Mouse (Mus musculus) heart, adult 8-10 months (tissue): ENCODE measurements around the gene Grk6. TPM values are rescaled to one million over a fixed set of nuclear protein-coding genes. Genes with fewer than 3 reads are reported as not detected.

Experiments
- DNase-seq: peaks from one replicate; pipeline ENCODE4 v3.0.0; 2022; ENCODE audit warnings: low spot score
- total RNA-seq, 4 experiments: library from RNA; stranded (reverse); gene quantifications; 2 replicates each; pipeline ENCODE4 v1.2.4; 2022

The Grk6 gene
- total RNA-seq, 4 experiments from 2014 or later, result 14.9 to 19.0 (median 16.6) TPM

- no peak for DNase-seq
These were observed 19.4 kb downstream of the Grk6 start, which contains the start of gene Prr7 for GRCm38 (mm10) chr13:55464027-55464884. TSS of gene Prr7 (plus strand) at chr13:55464267.

DNA sequence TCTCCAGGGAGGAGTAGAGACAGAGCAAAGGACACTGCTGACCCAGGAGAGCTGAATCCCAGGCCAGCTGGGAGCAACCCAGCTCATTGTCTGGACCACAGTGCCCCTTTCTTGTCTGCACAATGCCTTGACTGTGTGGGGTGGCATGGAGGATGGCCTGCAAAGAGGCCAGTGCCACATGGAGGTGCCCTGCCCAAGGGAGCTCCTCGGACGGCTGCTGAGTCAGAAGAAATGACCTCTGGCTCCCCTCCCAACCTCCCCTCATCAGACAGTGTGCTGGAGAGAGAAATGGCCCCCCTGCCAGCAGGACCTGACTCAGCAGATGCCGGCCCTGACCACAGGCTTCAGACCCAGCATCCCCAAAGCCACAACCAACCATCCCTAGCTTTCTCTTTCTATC, 20.3 kb downstream of the Grk6 start:
- no peak for DNase-seq

DNA sequence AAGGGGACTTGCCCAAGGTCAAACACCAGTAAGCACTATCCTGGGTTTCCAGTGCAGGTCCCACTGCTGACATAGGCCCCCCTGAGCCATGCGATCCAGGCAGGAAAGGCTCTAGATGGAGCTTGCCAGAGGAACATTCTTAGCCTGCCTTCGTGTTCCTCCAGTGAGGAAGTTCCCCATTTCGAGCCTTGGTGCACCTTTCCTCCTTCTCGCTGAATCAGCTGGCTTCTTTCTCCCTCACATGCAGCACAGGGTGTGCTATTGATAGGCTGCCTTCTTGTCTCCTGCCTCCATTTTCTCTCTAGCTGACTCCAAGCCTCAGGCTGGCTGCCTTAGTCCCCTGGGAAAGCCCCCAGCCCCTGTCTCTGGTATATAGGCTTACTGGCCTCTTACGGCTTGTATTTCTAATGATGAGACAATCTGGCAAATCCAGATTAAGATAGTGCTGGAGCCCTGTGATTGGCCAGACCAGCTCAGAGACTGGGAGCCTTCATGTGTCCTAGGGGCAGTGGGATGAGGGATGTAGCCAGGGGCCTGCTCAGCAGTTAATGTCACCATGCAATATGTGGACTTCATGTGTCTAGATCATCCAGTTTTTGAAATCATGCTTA, 21.1 kb downstream of the Grk6 start:
- DNase-seq, result no peak

DNA sequence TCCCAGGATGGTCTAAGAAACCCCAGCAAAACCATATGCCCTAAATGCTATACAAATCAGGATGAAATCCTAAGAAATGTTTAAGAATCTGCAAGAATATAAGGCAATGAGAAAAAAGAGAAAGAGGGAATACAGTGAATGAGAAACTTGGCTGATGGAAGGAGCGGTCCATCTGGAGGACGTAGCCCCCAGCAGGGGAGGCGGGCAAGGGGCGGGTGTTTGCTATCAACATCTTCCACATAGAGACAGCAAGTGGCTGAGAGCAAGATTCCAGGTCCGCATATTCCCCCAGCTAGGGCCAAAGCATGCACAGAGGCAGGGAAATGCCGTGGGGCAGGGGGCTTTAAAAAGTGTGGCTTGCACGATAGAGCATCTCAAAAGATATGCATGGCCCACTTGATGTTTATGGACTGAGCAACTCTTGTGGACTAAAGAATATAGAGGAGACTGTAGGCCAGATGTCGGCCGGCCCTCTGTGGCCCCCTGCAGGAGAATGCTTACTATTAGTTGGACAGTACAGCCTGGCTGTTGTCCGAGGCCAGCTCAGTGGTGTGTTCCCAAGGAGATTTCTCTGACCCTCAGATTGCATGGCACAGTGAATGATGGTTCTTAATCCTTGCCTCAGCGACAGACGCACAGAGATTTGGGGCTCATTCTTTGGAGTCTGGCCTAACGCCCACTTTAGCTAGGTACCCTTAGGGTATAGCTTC, 24.1 kb downstream of the Grk6 start:
- DNase-seq, result no peak

DNA sequence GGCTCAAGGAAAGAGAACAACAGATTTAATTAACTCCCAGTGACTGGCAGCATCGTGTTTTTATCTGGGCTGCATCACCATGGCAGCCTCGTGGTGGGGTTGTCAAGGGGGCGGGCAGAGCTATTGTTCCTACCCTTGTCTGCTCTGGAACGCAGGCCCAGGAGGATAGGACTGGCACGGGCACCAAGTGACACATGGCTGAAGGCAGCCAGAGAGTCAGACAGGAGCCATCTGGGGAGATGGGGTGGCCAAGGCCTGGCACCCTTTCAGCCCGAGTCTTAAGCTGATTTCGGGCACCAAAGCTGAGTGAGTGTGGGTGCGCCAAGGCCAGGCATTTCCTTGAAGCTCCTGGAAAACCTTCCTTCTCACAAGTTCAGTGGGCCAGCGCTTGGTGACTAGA, 25.5 kb downstream of the Grk6 start:
- no peak for DNase-seq

GRCm38 (mm10) chr13:55471156-55471818, 26.4 kb downstream of the Grk6 start:
- peak; percentile 85 for DNase-seq

DNA sequence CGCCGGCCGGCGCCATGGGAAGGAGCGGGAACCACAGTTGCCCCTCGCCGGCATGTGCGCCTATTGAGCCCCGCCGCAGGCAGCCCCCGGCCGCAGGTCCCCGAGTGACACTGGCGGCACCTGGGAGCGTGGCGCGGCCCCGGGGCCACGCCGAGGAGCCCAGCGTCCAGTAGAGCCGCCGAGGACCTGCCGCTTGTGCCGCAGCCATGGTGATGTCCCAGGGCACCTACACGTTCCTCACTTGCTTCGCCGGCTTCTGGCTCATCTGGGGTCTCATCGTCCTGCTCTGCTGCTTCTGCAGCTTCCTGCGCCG, 26.9 kb downstream of the Grk6 start:
- DNase-seq, result no peak

DNA sequence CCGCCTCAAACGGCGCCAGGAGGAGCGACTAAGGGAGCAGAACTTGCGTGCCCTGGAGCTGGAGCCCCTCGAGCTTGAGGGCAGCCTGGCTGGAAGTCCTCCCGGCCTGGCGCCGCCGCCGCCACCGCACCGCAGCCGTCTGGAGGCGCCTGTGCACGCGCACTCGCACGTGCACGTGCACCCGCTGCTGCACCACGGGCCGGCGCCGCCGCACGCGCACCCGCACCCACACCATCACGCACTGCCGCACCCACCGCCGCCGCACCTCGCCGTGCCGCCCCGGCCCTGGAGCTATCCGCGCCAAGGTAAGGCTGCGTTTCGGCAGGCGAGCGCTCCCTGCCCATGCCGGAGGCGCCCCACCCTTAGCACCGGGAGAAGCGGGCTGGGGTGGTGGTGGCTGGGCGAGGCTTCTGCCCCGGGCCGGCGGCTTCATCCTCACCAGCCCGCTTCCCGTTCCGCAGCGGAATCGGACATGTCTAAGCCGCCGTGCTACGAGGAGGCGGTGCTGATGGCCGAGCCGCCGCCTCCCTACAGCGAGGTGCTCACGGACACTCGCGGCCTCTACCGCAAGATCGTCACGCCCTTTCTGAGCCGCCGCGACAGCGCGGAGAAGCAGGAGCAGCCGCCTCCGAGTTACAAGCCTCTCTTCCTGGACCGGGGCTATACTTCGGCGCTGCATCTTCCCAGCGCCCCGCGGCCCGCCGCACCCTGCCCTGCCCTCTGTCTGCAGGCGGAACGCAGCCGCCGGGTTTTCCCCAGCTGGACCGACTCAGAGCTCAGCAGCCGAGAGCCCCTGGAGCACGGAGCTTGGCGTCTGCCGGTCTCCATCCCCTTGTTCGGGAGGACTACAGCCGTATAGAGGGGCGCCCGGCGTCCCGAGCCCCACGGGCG, 27.5 kb downstream of the Grk6 start:
- DNase-seq, result no peak

DNA sequence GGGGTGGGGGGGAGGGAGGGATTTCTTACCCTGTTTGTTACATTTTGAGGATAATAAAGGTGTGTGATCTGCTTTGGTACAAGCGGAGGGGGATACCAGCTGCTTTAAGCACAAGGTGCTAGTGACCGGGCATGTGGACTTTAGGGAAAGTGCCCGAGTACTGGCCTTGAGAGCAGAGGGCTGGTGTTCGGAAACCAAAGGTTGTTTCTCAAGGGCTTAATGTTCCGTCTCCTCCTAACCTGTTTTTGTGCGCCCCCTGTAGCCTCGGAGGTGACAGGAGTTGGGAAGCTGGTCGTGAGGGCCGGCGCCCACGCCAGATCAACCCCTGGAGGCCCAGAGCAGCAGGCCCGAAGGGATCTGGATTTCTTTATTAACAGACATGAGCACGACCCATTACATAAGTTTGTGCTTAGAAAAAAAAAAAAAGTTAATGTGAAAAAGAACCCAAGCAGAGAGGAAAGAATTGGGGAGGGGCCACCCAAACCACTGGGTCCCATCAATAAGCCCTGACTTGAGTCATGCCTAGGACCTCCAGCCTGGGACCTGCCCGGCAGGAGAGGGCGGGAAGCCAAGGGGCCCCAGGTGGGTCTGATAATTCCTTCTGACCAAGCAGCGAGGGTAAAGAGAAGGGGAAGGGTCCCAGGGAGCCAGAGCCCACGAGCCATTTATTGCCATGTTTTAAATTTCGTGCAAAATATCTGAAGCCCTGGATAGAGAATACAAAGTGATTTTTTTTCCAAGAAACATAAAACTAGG, 28.4 kb downstream of the Grk6 start:
- no peak for DNase-seq

GRCm38 (mm10) chr13:55473961-55474360, 29.1 kb downstream of the Grk6 start:
- no peak for DNase-seq

DNA sequence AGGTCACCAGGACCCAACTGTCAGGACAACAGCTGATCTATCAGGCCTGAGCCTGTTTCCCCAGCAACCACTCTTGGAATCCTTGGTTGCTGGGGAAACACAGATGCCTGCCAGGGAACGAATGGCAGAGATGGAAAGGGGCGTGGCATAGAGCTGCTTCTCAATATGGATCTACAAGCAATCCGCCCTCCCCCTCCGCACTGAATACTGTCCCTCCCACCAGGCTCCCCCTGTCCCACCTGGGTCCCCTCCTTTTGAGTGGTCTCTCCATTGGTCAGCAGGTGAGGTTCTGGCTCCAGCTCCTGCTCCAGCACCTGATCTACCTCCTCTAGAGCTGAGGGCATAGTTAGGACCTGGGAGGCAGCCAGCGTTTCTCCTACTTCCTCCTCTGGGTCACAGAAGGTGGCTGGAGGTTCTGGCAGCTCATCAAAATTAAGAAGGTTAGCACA, 29.8 kb downstream of the Grk6 start:
- no peak for DNase-seq

- DNase-seq, result no peak
These were observed 30.9 kb downstream of the Grk6 start for GRCm38 (mm10) chr13:55475750-55476149.

DNA sequence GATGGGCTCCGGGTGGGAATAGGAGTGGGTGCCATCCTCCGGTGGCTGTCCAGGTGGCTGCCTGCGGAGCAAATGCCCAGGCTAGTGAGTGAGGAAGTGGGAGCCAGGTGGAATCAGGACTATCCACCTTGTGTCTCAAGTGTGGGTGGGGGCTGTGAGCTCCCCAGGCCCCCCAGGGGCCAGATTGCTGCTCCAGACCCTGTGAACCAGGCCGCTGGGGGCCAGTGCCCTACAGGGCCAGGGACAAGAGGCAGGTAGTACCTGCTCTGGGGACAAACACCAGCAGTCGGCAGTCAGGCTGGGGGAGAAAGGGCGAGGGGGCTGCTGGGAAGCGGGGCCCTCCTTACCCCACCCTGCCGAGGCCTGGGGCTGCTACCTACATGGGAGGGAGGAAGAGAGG, 31.4 kb downstream of the Grk6 start:
- DNase-seq, result no peak

DNA sequence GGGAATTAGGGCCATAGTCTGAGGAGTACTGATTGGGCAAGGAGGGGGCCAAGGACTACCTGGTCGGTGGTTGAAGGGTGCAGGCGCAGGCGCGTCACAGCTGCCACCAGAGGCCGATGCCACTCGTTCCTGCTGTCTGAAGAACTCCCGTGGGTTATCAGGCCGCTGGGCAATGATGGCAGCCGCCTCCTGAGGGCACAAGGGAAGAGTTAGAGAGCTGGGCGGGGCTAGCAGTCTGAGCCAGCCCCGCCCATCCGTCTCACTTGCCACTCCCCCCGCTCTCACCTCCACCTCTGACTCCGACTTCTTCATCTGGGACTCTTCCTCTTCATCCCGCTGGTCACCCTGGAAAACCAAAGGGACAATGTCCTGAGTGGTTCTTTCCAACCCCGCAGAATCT, 32.6 kb downstream of the Grk6 start:
- DNase-seq, result no peak

- no peak for DNase-seq
These were observed 33.2 kb downstream of the Grk6 start for GRCm38 (mm10) chr13:55478036-55478435.

- no peak for DNase-seq
These were observed 34.1 kb downstream of the Grk6 start for GRCm38 (mm10) chr13:55479008-55479407.

- no peak for DNase-seq
These were observed 35.1 kb downstream of the Grk6 start for GRCm38 (mm10) chr13:55479929-55480328.

- DNase-seq, result no peak
These were observed 37.7 kb downstream of the Grk6 start for GRCm38 (mm10) chr13:55482542-55482941.

- DNase-seq, result no peak
These were observed 38.2 kb downstream of the Grk6 start for GRCm38 (mm10) chr13:55483071-55483470.

GRCm38 (mm10) chr13:55483593-55483992, 38.7 kb downstream of the Grk6 start:
- DNase-seq, result no peak
